Mouse (Mus musculus) forebrain, embryonic 14.5 days (tissue): ENCODE data around the gene Fam180a. TPM values are rescaled to one million over a fixed set of nuclear protein-coding genes. Genes with fewer than 3 reads are reported as not detected.

Experiments used
- ATAC-seq: fragments of 200-750 bp; cut with Nextera tagmentation; 2 replicates; pipeline ENCODE4 v1.8.0; 2017; ENCODE audit warnings: mild to moderate bottlenecking, moderate library complexity
- DNase-seq: peaks from one replicate; pipeline ENCODE4 v3.0.0-alpha.2; 2015; ENCODE audit warnings: low spot score
- H3K27ac ChIP-seq: fragments of 300-500 bp; sonication (generic); 2 replicates; pipeline ENCODE4 v1.5.1; 2014; ENCODE audit warnings: low read depth, mild to moderate bottlenecking, control low read depth, low read length, moderate library complexity
- H3K27me3 ChIP-seq: fragments of 300-500 bp; sonication (generic); replicated peaks from 2 replicates; pipeline ENCODE4 v1.6.1; 2014; ENCODE audit warnings: low read length, control low read depth, mixed read lengths; ENCODE audit not compliant: control insufficient read depth, insufficient read depth
- H3K36me3 ChIP-seq: fragments of 300-500 bp; sonication (generic); 2 replicates; pipeline ENCODE4 v1.6.1; 2014; ENCODE audit warnings: low read length, control low read depth; ENCODE audit not compliant: control insufficient read depth, insufficient read depth
- H3K4me1 ChIP-seq: fragments of 300-500 bp; sonication (generic); 2 replicates; pipeline ENCODE4 v1.6.1; 2014; ENCODE audit warnings: antibody characterized with exemption, low read length, control low read depth; ENCODE audit not compliant: control insufficient read depth, insufficient read depth
- H3K4me2 ChIP-seq: fragments of 300-500 bp; sonication (generic); 2 replicates; pipeline ENCODE4 v1.6.1; 2014; ENCODE audit warnings: mild to moderate bottlenecking, control low read depth, low read length
- H3K4me3 ChIP-seq: fragments of 300-500 bp; sonication (generic); 2 replicates; pipeline ENCODE4 v1.5.1; 2014; ENCODE audit warnings: low read depth, low read length, control low read depth
- H3K9ac ChIP-seq: fragments of 300-500 bp; sonication (generic); 2 replicates; pipeline ENCODE4 v1.6.1; 2014; ENCODE audit warnings: mild to moderate bottlenecking, low read length, control low read depth, moderate library complexity
- H3K9me3 ChIP-seq: fragments of 300-500 bp; sonication (generic); replicated peaks from 2 replicates; pipeline ENCODE4 v1.6.1; 2016; ENCODE audit warnings: low read length, control low read depth, mixed read lengths; ENCODE audit not compliant: control insufficient read depth
- WGBS: fragments of 180-500 bp; shearing (Covaris S2); extraction: QIAGEN DNeasy Blood & Tissue Kit; methylation state at CpG from one replicate; pipeline ENCODE4 v1.1.7; 2014; 5-methylcytosine and 5-hydroxymethylcytosine counted together
- polyA plus RNA-seq: library from polyadenylated mRNA; unstranded; fragments of >200 nt; fragmentation: Nextera tagmentation; extraction: Ambion mirVana; gene quantifications from 2 replicates; pipeline ENCODE4 v1.2.1, GENCODE M21; 2014

The Fam180a gene
- polyA plus RNA-seq, 1 experiment from 2014 or later, result 0.66 TPM

DNA sequence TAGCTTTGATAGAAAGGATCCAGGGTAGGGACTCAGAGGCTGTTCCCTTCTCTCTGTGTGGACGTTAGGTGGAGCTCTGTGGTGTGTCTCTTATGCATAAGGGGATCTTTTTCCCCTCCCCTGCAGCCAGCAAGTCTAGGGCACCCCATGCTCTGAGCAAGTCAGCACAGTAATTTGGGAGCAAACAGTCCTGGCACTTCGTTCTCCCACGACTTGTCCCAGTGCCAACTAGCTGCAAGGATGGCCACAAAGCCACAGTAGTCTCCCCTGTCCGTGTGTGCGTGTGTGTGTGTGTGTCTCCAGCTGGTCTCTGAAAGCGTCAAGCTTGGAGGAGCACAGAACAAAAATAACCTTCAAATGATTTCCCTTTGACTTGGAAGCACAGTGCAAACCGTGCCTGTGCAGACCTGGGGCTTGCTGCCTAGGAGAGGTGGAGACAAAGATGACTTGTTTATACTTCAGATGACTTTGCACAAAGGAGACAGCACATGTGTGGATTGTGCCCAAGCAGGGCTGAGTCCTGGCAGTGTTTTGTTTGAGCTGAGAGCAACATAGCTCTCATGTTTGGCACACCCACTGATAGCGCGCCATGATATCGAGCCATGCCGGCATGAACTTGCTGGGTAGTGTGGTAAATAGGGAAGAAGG is 37.7 kb downstream of the Fam180a start:
- Histone ChIP-seq H3K9me3 (no peaks in the 10 kb centered on the region), H3K4me1 (peaks cover 4% of the 10 kb centered on the region; the same call in 1 of the 2 replicates), H3K27me3 (no peaks in the 10 kb centered on the region), H3K4me3 (no peak overlapping the region), H3K4me2 (no peak overlapping the region), H3K9ac (no peak overlapping the region), H3K36me3 (no peaks in the 10 kb centered on the region), H3K27ac (no peak overlapping the region)
- DNase-seq, result peak; percentile 28
- ATAC-seq, result peak; percentile 45; the same call in 1 of the 2 replicates
- 65% methylated on average over 11 of the region's 11 CpGs for WGBS

DNA sequence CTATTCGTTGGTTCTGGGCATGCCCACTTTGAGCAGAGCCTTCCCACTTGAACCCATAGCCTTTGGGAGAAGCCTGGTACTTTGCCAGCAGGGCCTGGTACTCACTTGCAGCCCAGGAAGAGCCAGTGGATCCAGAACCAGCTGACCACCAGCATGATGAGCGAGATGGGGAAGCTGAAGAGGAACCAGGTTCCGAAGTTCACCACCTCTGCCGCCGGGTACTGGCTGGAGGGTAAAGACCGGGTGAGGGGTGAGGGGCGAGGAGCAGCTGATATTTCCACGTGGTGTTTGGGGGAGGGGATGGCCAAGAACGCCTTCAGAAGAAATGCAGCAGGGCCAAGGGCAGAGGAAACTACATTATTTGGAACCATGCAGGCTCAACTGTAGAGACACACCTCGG is 46.6 kb downstream of the Fam180a start:
- H3K4me3 ChIP-seq, result no peak overlapping the region
- no peak for ATAC-seq
- H3K9me3 ChIP-seq, result no peaks in the 10 kb centered on the region
- 83% methylated on average over 10 of the region's 10 CpGs for WGBS
- no peak for DNase-seq
- no peak overlapping the region for H3K27ac ChIP-seq
- no peak overlapping the region for H3K9ac ChIP-seq
- no peaks in the 10 kb centered on the region for H3K4me1 ChIP-seq
- H3K36me3 ChIP-seq, result no peaks in the 10 kb centered on the region
- H3K4me2 ChIP-seq, result no peak overlapping the region
- no peaks in the 10 kb centered on the region for H3K27me3 ChIP-seq

DNA sequence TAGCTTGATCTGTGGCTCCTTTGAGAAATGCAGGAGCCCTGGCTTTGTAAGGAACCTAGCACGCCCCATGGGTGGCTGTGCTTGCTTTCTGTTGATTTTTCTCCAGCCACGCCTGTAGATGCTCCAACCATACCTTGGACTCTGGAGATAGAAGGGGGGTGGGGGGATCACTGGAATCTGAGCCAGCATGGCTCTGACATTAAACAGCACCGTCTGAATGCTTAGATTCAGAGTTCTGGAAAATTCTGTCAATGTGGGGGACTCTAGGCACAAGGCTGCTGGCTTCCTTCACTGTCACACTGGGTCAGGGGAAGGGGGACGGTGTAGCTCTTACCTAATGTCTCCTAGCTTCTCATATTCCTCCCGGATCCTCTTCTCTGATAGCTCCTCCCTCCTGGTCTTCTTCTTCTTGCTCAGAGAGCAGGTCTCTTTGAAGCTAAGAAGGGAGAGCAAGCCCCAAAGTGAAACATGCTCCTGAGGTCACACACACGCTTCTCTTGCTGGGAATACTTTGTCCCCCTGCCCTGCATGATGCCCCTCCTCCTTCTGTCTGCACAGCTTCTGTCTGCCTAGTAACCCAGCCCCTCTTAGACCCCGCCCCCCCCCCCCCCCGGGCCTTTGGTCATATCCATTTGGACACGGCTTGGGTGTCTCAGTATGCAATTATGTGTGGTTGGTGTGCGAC is 47.9 kb downstream of the Fam180a start:
- no peak for ATAC-seq
- Histone ChIP-seq H3K4me1 (no peaks in the 10 kb centered on the region), H3K36me3 (no peaks in the 10 kb centered on the region), H3K27ac (no peak overlapping the region), H3K9me3 (no peaks in the 10 kb centered on the region), H3K27me3 (no peaks in the 10 kb centered on the region), H3K4me3 (no peak overlapping the region), H3K9ac (no peak overlapping the region), H3K4me2 (no peak overlapping the region)
- no peak for DNase-seq
- WGBS, result 76% methylated on average over 9 of the region's 10 CpGs

DNA sequence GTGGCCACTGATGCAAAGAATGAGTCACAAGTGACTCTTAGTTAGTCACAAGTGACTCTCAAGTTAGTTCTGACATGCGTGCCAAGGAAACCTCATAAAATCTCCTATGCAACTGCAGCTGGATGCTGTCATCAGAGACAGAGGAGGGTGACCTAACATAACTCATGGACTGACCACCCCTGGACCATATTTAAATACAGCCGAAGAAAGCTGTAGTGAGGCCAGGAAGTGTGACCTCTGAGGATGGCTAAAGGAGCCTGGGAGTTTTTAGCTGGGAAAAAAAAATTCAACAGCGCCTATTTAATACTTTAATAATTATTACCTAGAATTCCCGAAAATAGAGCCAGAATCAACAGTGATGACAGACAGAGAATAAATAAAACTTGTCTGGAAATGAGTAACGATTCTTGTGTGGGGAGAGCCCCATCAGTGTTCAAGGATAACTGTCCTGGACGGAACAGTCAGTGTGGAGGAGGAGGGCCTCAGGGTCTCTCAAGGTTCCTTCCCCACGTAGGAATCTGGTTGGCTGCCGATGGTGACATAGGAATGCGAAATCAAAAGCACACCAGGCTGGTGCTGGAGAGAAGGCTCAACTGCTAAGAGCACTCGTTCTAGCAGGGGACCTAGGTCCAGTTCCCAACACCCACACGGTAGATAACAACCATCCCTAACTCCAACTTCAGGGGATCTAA is 52.4 kb downstream of the Fam180a start:
- no peaks in the 10 kb centered on the region for H3K36me3 ChIP-seq
- no peaks in the 10 kb centered on the region for H3K9me3 ChIP-seq
- ATAC-seq (no peak), DNase-seq (no peak)
- no peak overlapping the region for H3K27ac ChIP-seq
- no peak overlapping the region for H3K4me3 ChIP-seq
- H3K27me3 ChIP-seq, result no peaks in the 10 kb centered on the region
- H3K4me2 ChIP-seq, result no peak overlapping the region
- WGBS, result 86% methylated on average over 11 of the region's 11 CpGs
- H3K4me1 ChIP-seq, result no peaks in the 10 kb centered on the region
- H3K9ac ChIP-seq, result no peak overlapping the region

DNA sequence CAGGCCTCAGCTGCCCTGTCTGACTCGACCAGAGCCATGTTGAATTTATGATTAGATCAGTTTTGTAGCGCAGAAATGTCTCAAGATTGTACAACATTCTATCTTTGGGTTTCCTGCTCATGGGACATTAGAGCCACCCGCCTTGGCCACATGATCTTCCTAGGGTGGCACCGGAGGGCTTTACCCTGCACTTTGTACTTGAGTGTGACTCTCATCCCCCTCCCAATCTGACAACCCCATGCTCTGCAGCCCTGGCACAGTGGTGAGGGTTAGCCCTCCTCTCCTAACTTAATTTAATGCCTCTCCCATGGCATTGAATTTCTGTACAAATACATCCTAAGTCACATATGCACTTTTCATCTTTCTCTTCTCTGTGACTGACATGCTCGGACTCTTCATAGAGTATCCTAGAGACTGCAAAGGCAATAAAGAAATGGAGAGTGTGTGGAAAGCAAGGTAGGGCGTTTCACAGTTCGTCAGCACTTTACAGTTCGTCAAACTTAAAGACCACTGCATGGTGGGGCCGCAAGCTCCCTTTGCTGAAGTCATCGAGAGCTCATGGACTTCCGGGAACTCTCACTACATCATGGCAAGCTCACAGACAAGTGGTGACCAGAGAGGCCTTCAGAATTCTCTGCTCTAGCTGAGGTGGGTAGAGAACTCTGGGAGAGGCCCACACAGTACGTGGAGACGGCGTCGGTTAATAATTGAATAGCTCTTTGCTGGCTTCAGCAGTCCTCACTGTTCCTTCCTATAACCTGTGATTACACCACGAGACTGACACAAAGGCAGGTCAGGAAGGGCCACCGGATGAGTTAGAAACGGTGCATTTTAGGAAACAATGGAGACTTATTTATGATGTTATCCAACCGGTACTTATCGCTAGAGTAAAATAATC is 53.8 kb downstream of the Fam180a start:
- Histone ChIP-seq H3K4me3 (no peak overlapping the region), H3K4me1 (no peaks in the 10 kb centered on the region), H3K9ac (no peak overlapping the region), H3K27ac (no peak overlapping the region), H3K27me3 (no peaks in the 10 kb centered on the region), H3K9me3 (no peaks in the 10 kb centered on the region), H3K36me3 (no peaks in the 10 kb centered on the region), H3K4me2 (no peak overlapping the region)
- no peak for ATAC-seq
- 90% methylated on average over 20 of the region's 20 CpGs for WGBS
- DNase-seq, result no peak

DNA sequence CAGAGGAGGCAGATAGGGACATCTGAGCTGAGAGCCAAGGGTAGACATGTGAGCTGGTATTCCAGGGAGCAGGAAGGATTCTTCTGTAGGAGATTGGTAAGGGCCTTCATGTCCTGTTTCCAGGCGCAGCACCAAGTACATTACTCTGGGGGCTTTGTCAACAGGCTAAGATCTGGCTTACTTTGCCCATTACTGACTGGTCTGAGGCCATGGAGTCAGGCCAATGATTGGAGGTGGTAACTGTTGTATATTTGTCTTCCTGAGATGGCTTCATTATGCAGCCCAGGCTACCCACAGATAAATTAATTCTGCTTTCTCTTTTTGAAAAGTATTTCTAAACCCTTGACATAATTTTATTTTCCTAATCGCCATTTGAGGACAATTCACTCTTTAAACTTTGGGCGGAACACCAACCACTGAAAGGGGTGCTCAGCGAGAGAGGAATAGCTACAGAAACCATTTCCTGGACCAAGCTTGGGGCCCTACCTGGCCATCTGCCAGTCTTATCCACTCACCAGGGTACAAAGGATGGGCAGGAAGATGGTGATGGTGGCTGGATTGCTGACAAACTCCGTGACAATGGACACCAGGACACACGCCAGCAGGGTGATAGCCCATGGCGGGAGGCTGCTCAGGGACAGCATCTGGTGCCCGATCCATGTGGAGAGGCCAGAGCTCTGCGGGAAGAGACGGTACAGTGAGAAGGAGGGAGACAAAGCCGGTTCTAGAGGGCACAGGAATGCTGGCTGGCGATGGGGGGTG is 54.7 kb downstream of the Fam180a start:
- Histone ChIP-seq H3K9me3 (no peaks in the 10 kb centered on the region), H3K4me1 (no peaks in the 10 kb centered on the region), H3K4me3 (no peak overlapping the region), H3K4me2 (no peak overlapping the region), H3K27ac (no peak overlapping the region), H3K36me3 (no peaks in the 10 kb centered on the region), H3K27me3 (no peaks in the 10 kb centered on the region), H3K9ac (no peak overlapping the region)
- ATAC-seq (no peak), DNase-seq (peak; percentile 28)
- WGBS, result 82% methylated on average over 12 of the region's 12 CpGs

DNA sequence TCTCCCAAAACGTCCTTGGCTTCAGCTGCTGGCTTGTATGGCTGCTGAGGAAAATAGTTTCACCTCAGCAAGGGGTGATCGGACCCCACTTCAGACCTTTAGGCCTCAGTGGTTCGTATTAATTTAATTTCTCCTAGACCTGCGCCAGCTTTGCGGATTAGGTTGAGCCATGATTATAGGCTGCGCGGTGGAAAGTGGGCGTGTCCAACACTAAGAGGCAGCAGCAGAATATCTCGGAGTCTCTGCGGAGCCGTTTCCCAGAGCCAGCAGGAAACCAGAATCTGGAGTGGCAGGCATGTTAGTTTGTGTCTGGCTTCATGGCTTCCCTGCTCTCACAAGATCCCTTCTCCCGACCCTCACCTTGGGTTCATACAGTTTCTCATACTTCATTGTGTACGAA is 56.3 kb downstream of the Fam180a start:
- H3K9me3 ChIP-seq, result no peaks in the 10 kb centered on the region
- no peaks in the 10 kb centered on the region for H3K27me3 ChIP-seq
- no peak overlapping the region for H3K4me3 ChIP-seq
- H3K9ac ChIP-seq, result no peak overlapping the region
- H3K36me3 ChIP-seq, result no peaks in the 10 kb centered on the region
- H3K4me2 ChIP-seq, result no peak overlapping the region
- no peaks in the 10 kb centered on the region for H3K4me1 ChIP-seq
- no peak for DNase-seq
- H3K27ac ChIP-seq, result no peak overlapping the region
- WGBS, result 81% methylated on average over 13 of the region's 13 CpGs
- ATAC-seq, result no peak

DNA sequence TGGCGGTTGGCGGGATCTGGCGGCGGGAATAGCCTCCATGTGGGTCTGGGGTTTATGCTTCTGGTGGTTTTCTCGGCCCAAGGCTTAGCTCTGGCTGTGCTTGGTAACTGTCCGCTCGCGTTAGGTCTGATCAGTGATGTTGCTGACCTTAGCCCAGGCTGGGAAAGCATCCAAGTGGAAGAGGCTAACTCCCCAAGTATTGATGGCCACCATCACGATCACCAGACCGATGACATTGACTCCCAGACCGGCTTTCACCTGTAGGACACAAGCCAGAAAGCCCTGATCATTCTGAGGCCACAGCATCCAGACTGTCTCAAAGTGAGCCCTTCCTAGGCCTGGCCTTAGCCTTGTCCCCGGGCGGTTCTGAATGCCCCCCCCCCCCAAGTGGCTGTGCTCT is 57.2 kb downstream of the Fam180a start:
- H3K4me1 ChIP-seq, result no peaks in the 10 kb centered on the region
- no peak for DNase-seq
- no peaks in the 10 kb centered on the region for H3K9me3 ChIP-seq
- H3K4me2 ChIP-seq, result no peak overlapping the region
- no peak overlapping the region for H3K9ac ChIP-seq
- 94% methylated on average over 13 of the region's 13 CpGs for WGBS
- no peak overlapping the region for H3K4me3 ChIP-seq
- no peak overlapping the region for H3K27ac ChIP-seq
- no peaks in the 10 kb centered on the region for H3K36me3 ChIP-seq
- H3K27me3 ChIP-seq, result no peaks in the 10 kb centered on the region
- no peak for ATAC-seq
